Mouse (Mus musculus): Measurements from ENCODE around the gene Nek6. TPM values are rescaled to one million over a fixed set of nuclear protein-coding genes. Genes with fewer than 3 reads are reported as not detected.

The Nek6 gene
- polyA plus RNA-seq, 1 experiment, result 27.6 TPM

DNA sequence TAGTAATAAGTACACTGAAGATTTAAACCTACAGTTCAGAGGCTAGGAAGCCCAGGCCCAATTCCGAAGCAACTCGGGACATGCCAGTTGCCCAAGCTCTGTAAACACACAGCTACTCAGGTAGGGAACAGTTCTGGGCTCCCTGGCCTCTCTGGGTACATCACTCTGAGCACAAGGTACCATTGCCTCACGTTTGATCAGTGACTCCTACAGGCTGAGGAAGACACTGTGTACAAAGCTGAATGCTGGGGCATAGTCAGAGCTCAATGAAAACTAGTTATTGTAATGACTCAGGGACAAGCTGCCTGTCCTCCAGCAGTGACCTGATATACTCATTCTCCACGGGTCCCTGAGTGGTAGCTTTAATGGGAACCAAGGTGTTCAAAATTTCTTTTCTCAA is 109.6 kb downstream of the Nek6 start:
- no peak for DNase-seq
- no peak overlapping the region for H3K4me3 ChIP-seq (replicated peaks; ENCODE audit: extremely low read depth, low read depth, low read length)
- 77% methylated on average over 4 of the region's 4 CpGs for WGBS
- H3K4me1 ChIP-seq (ENCODE audit: control insufficient read depth, insufficient read depth, low read length), result peaks cover under 1% of the 10 kb centered on the region; the same call in 1 of the 2 replicates
- TF ChIP-seq POLR2A (IDR thresholded peaks at IDR 0.05; ENCODE audit: borderline replicate concordance, extremely low read depth, low read depth, low read length) (no peak), CTCF (IDR thresholded peaks at IDR 0.05; ENCODE audit: insufficient read depth, low read length) (no peak)

DNA sequence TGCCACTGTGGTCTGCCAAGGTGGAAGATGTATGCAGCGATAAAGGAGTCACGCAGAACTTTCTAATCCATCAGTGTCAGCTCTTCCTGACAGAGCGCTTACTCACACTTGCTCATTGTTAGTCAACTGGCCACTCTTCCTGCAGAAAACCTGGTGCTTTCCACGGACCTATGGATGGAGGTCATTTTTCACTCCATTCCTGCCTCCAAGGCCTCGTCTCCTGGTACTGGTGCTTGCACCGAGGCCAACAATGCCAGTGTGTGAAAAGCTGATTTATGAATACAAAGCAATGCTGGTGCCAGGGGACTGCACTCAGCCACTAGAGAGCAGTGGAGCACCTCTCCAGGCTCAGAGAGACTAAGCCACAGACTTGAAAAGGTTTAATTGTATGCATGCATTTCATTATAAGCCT is 110.2 kb downstream of the Nek6 start:
- WGBS, result 38% methylated on average over 6 of the region's 6 CpGs
- DNase-seq, result no peak

DNA sequence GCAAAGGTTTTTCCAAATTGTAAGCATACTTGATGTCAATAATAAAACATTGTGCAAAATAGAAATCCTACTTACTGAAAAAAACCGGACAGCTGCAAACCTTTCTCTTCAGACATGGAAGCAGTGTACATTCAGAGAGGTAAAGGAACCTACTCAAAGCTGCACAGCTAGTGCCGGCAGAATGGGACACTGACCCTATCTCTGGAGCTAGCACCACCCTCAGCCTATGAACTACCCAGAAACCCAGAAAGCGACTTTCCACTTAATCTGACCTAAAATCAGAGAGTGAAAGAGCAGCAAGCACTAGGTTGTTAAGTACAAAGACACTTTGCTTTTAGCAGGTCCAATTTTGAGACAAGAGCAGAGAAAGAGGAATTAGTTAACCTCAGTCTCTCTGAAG is 112.0 kb downstream of the Nek6 start:
- no peak for DNase-seq
- 80% methylated on average over 3 of the region's 3 CpGs for WGBS

More for the DNA sequence above, 110.2 kb downstream of the Nek6 start:
- TF ChIP-seq CTCF (IDR thresholded peaks at IDR 0.05; ENCODE audit: insufficient read depth, low read length) (0 out of 2 replicates have a peak, but pooled peaks have one; percentile 18), POLR2A (IDR thresholded peaks at IDR 0.05; ENCODE audit: borderline replicate concordance, extremely low read depth, low read depth, low read length) (no peak)
- Histone ChIP-seq H3K4me3 (replicated peaks; ENCODE audit: extremely low read depth, low read depth, low read length) (no peak overlapping the region), H3K4me1 (ENCODE audit: control insufficient read depth, insufficient read depth, low read length) (no peaks in the 10 kb centered on the region; the same call in 1 of the 2 replicates)

DNA sequence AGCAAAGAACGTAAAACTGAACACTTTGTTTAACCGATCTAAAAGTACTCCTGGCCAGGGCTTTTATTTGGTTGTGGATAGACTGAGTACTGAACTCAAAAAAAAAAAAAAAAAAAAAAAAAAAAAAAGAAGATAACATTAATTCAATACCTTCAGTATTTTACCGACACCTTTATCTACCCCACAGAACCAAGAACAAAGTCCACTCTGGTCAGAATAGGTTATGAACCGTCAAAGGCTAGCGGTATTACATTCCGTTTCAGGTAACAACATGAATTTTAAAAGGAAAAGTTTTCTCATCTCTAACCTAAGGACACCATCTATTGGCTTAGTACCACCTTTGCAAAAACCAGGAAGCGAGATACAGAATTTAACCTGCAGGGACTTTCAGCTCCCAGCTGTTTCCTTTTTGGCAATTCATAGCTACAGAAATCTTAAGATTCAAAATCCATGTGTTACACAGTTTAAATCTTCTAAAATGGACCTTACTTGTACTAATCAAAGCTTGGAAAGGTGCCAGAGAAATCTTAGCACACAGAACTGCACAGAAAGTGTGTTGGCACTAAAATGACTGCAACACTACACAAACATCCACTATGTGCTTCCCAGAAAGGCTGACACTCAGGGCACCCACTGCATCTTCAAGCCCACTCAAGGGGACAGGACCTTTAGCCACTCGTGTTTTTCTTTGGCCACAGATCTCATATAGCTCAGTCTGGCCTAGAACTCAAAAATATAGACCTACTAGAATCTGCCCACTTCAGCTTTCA is 112.6 kb downstream of the Nek6 start:
- H3K4me1 ChIP-seq (ENCODE audit: control insufficient read depth, insufficient read depth, low read length), result no peaks in the 10 kb centered on the region; the same call in 1 of the 2 replicates
- no peak overlapping the region for H3K4me3 ChIP-seq (replicated peaks; ENCODE audit: extremely low read depth, low read depth, low read length)
- DNase-seq, result no peak
- TF ChIP-seq POLR2A (IDR thresholded peaks at IDR 0.05; ENCODE audit: borderline replicate concordance, extremely low read depth, low read depth, low read length), result no peak
- no peak for TF ChIP-seq CTCF (IDR thresholded peaks at IDR 0.05; ENCODE audit: insufficient read depth, low read length)
- 83% methylated on average over 8 of the region's 8 CpGs for WGBS

More for the DNA sequence above, 112.0 kb downstream of the Nek6 start:
- Histone ChIP-seq H3K4me1 (ENCODE audit: control insufficient read depth, insufficient read depth, low read length) (no peaks in the 10 kb centered on the region; the same call in 1 of the 2 replicates), H3K4me3 (replicated peaks; ENCODE audit: extremely low read depth, low read depth, low read length) (no peak overlapping the region)
- TF ChIP-seq CTCF (IDR thresholded peaks at IDR 0.05; ENCODE audit: insufficient read depth, low read length) (no peak), POLR2A (IDR thresholded peaks at IDR 0.05; ENCODE audit: borderline replicate concordance, extremely low read depth, low read depth, low read length) (no peak)

DNA sequence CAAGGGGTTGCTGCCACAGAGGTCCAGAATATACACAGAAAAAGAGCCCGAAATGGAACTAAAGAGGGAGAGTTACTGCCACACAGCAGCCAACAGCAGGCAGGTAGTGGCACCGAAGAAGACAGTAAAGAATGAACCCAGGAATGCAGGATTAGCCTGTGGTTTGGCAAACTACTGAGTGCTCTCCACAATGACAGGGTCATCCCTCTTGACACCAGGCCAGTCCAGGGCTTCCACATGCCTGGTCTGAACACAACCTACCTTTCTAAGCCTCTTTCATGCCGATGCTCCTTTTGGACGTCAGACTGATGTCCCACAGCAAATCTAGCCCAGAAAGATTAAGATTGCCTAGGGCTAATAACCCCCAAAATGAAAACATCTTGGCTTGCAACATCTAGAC is 117.4 kb downstream of the Nek6 start:
- 86% methylated on average over 4 of the region's 4 CpGs for WGBS
- no peak for TF ChIP-seq POLR2A (IDR thresholded peaks at IDR 0.05; ENCODE audit: borderline replicate concordance, extremely low read depth, low read depth, low read length)
- no peak for TF ChIP-seq CTCF (IDR thresholded peaks at IDR 0.05; ENCODE audit: insufficient read depth, low read length)
- no peak for DNase-seq
- Histone ChIP-seq H3K4me1 (ENCODE audit: control insufficient read depth, insufficient read depth, low read length) (no peaks in the 10 kb centered on the region), H3K4me3 (replicated peaks; ENCODE audit: extremely low read depth, low read depth, low read length) (no peak overlapping the region)

DNA sequence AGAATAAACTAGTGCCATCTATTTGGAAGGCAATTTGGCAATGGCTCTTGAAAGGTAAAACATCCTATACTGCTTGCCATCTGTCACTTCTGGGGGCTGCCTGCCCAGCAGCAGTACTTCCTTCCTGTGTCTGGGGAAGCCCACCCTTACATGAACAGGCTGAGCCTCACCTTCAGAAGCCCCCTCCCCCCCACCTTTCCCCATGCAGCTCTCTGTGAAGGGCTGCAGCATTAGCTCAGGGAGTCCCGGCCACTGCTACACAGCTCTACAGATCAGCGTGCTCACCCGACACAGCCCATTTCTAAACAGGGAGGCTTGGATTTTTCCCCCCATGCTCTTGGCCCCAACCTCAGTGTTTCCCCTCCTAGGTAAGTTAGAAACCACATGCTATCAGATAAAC is 118.0 kb downstream of the Nek6 start:
- no peak for DNase-seq
- TF ChIP-seq POLR2A (IDR thresholded peaks at IDR 0.05; ENCODE audit: borderline replicate concordance, extremely low read depth, low read depth, low read length) (no peak), CTCF (IDR thresholded peaks at IDR 0.05; ENCODE audit: insufficient read depth, low read length) (no peak)
- no peak overlapping the region for H3K4me3 ChIP-seq (replicated peaks; ENCODE audit: extremely low read depth, low read depth, low read length)
- WGBS, result 90% methylated on average over 3 of the region's 3 CpGs
- no peaks in the 10 kb centered on the region for H3K4me1 ChIP-seq (ENCODE audit: control insufficient read depth, insufficient read depth, low read length)

DNA sequence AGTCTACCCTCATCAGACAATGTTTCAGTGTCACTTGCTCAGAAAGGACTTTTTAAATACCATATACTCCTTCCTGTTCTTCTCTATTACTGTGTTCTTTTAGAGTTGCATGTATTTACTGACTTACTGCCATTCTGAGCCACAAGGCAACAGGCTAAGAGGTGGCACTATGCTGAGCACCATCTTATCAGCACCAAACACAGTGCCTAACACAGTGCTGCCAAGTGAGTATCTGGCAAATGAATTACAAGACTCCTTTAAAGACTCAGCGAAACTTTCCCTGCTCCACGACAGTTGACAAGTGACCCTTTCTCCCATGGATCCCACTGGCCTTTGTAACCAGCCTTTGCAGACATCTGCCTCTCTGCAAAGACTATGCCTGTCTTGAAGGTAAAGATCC is 119.1 kb downstream of the Nek6 start:
- DNase-seq, result no peak
- Histone ChIP-seq H3K4me3 (replicated peaks; ENCODE audit: extremely low read depth, low read depth, low read length) (no peak overlapping the region), H3K4me1 (ENCODE audit: control insufficient read depth, insufficient read depth, low read length) (no peaks in the 10 kb centered on the region)
- WGBS, result 87% methylated on average over 2 of the region's 2 CpGs
- TF ChIP-seq CTCF (IDR thresholded peaks at IDR 0.05; ENCODE audit: insufficient read depth, low read length) (no peak), POLR2A (IDR thresholded peaks at IDR 0.05; ENCODE audit: borderline replicate concordance, extremely low read depth, low read depth, low read length) (no peak)

DNA sequence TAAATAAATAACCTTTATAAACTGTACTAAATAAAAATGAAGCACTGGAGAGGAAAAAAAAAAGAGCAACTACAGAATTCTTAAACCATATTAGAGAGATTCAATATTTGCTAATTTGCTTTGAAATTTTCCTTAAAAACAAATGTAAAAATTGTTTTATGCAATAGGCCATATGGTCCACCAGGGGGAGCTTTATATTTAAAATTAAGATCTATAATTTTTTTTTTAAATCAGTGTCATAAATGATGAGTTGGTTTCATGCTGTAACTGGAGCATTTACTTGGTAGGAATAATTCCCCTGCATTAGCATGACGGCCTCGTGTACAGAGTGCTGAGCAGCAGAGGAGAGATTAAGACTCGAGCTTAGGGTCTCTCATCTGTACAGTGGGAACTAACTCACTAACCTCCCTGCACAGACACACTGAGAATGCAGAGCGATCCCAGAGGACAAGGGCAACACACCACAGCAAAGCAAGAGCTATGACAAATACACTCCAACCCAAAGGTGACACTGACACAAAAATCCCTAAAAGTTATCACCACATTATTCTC is 126.3 kb downstream of the Nek6 start:
- WGBS, result 74% methylated on average over 4 of the region's 4 CpGs

DNA sequence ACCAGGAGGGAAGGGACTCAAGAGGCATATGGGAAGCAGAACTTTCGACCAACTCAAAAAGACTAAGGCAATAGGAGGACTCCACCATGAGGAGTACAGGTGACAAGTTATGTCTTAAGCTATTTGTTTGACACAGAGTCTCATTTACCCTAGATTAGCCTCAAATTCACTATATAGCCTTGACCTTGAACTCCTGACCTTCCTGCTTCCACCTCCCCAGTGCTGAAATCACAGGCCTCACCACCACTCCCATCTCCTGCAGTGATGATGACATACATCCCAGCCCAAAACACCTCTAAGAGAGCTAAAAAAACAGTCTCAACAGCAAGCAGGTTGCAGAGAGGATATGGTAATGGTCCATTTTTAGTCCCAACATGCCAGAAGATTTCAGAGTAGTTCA is 130.3 kb downstream of the Nek6 start:
- no peak overlapping the region for H3K4me3 ChIP-seq (replicated peaks; ENCODE audit: extremely low read depth, low read depth, low read length)
- H3K4me1 ChIP-seq (ENCODE audit: control insufficient read depth, insufficient read depth, low read length), result no peaks in the 10 kb centered on the region; the same call in 1 of the 2 replicates
- 86% methylated on average over 1 of the region's 1 CpGs for WGBS
- DNase-seq, result no peak
- TF ChIP-seq CTCF (IDR thresholded peaks at IDR 0.05; ENCODE audit: insufficient read depth, low read length) (no peak), POLR2A (IDR thresholded peaks at IDR 0.05; ENCODE audit: borderline replicate concordance, extremely low read depth, low read depth, low read length) (no peak)

More for the DNA sequence above, 126.3 kb downstream of the Nek6 start:
- no peak for DNase-seq
- Histone ChIP-seq H3K4me3 (replicated peaks; ENCODE audit: extremely low read depth, low read depth, low read length) (no peak overlapping the region), H3K4me1 (ENCODE audit: control insufficient read depth, insufficient read depth, low read length) (no peaks in the 10 kb centered on the region)
- TF ChIP-seq POLR2A (IDR thresholded peaks at IDR 0.05; ENCODE audit: borderline replicate concordance, extremely low read depth, low read depth, low read length) (no peak), CTCF (IDR thresholded peaks at IDR 0.05; ENCODE audit: insufficient read depth, low read length) (no peak)
